Comparison of ENCODE assay signal across 8 mouse cellular contexts in the genomic region with DNA sequence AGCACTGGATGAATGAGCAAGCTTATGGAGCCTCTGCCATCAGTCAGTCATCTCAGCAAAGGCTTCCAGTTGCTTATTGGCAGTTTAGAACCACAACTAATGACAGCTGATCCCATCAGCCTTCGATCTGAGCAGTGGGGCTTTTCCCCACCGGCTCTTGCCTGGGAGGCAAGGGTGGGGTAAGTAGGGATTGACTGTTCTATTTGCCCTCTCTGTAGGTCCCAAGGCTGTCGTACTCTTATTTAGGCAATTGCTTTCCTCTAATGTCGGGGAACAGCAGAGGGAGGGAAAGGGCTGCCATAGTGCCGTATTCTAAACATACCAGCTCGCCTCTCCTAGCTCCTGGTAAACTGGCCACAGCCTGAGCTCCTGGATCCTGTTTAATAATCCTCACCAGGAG. TPM values are rescaled to one million over a fixed set of nuclear protein-coding genes. Genes with fewer than 3 reads are reported as not detected.
DNase-seq lines count a peak whose midpoint lies in the region; ATAC-seq and TF ChIP-seq lines count a peak whose summit lies in the region.

TSS of gene Oser1 (minus strand) at position 101 of the 400 bp plus-strand sequence.

- no peak for ATAC-seq in midbrain, embryonic 15.5 days (replicated peaks)

- H3K9ac ChIP-seq in midbrain, embryonic 15.5 days, result no peak within 1 kb of the TSS

- H3K4me1 ChIP-seq in cortical plate, adult 2 months (ENCODE audit: control insufficient read depth, insufficient read depth, low read length), result peaks cover 6% of the 10 kb centered on the region
- peaks cover 18% of the 10 kb centered on the region for H3K4me1 ChIP-seq in midbrain, embryonic 15.5 days

- no peaks in the 10 kb centered on the region for H3K9me3 ChIP-seq in midbrain, embryonic 15.5 days

- H3K27ac ChIP-seq in cortical plate, adult 2 months (ENCODE audit: insufficient read depth, low read length), result no peak within 1 kb of the TSS
- no peak within 1 kb of the TSS for H3K27ac ChIP-seq in midbrain, embryonic 15.5 days

- H3K27me3 ChIP-seq in midbrain, embryonic 15.5 days (replicated peaks), result no peaks in the 10 kb centered on the region

- H3K4me2 ChIP-seq in midbrain, embryonic 15.5 days, result no peak within 1 kb of the TSS

- 0 out of 2 replicates have a peak, but pooled peaks cover 2% of the 10 kb centered on the region for H3K36me3 ChIP-seq in midbrain, embryonic 15.5 days (replicated peaks)

- no peak for TF ChIP-seq POLR2A in cortical plate, adult 2 months (IDR thresholded peaks at IDR 0.05; ENCODE audit: extremely low read depth, insufficient read depth, low read length)

- no peak for TF ChIP-seq CTCF in cortical plate, adult 2 months (IDR thresholded peaks at IDR 0.05; ENCODE audit: extremely low read depth, insufficient read depth, low read length)

- DNase-seq in layer of hippocampus, adult 8-10 months (ENCODE audit: low spot score in 2 of 2), result no peak
- no peak for DNase-seq in layer of hippocampus, adult 11-12 months (ENCODE audit: low spot score)
- DNase-seq in heart, adult 8-10 months (ENCODE audit: low spot score), result no peak
- DNase-seq in layer of hippocampus, postnatal 14 days (ENCODE audit: low spot score in 2 of 2), result no peak
- DNase-seq in yolk sac, embryonic 10.5 days (ENCODE audit: low spot score), result no peak
- DNase-seq in thymus, adult 18-20 months, result no peak

- no peak within 1 kb of the TSS for H3K4me3 ChIP-seq in cortical plate, adult 2 months (ENCODE audit: insufficient read depth, low read length)
- no peak within 1 kb of the TSS for H3K4me3 ChIP-seq in midbrain, embryonic 15.5 days

- 85% methylated on average over 6 of the region's 6 CpGs for WGBS in midbrain, embryonic 15.5 days

RNA-seq across cellular contexts. Expression of gene Oser1, which starts in this region (rescaled TPM):
- total RNA-seq in layer of hippocampus, adult 8-10 months (2022), result 10 to 100 TPM; 20.1 to 22.9 (median 22.6) TPM
- polyA plus RNA-seq in cortical plate, adult 2 months (2012; rRNA removed), result 22.2 and 23.4 TPM in 2 replicates
- 10 to 100 TPM; 19.4 to 21.8 (median 20.3) TPM for total RNA-seq in heart, adult 8-10 months (2022)
- 10 to 100 TPM; 17.8 to 19.5 TPM for total RNA-seq in layer of hippocampus, postnatal 14 days (2021)
- 73.1 and 78.7 TPM in 2 replicates for polyA plus RNA-seq in midbrain, embryonic 15.5 days (2015; fragmentation: Nextera tagmentation; extraction: Ambion mirVana)
